22 mouse cellular contexts compared by ENCODE assay signal in the genomic region with DNA sequence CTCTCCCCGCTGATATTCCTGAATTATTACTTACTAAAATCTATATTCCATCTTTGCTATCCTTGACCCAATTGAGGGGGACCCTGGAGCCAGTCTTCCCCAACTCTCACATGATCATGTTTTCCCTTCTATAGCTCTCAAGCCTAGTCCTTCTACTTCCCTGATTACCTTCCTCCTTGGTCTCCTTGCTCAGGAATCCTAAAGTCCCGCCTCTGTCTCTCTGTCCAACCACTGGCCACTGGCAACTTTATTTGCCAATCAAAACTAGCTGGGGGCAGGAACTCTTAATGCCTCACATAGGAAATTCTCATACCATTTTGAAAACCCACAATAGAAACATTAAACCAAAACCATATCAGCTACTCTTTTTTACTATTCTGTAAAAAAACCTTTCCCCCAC. TPM values are rescaled to one million over a fixed set of nuclear protein-coding genes. Genes with fewer than 3 reads are reported as not detected.
DNase-seq lines count a peak whose midpoint lies in the region; ATAC-seq and TF ChIP-seq lines count a peak whose summit lies in the region.
"Had no signal": no experiment of that assay in that cellular context is flagged by ENCODE, and none has a peak within 500 bp of the region (broad histone marks: within the 10 kb centered on the region; RNA-seq: fewer than 3 reads in every experiment).

No protein-coding gene starts in this region.

- no peaks in the 10 kb centered on the region for H3K9me3 ChIP-seq in midbrain, embryonic 11.5 days (ENCODE audit: control insufficient read depth, low read length)
- no peaks in the 10 kb centered on the region for H3K9me3 ChIP-seq in midbrain, embryonic 14.5 days (ENCODE audit: control insufficient read depth, low read length)
- H3K9me3 ChIP-seq in lung, postnatal 0 days (ENCODE audit: low read length): no peaks in the 10 kb centered on the region
- H3K9me3 ChIP-seq: G1E had no signal

- intact Hi-C loops in gastrocnemius, postnatal 36 days (cut with DNase I): loop anchor here (2.0 kb wide), 1 partner anchor 33 kb away; no protein-coding TSS in a partner anchor

- no peak overlapping the region for H3K27ac ChIP-seq in midbrain, embryonic 11.5 days (ENCODE audit: low read depth, low read length)
- H3K27ac ChIP-seq in midbrain, embryonic 14.5 days (replicated peaks; ENCODE audit: low read depth, low read length): no peak overlapping the region
- no peak overlapping the region for H3K27ac ChIP-seq in lung, postnatal 0 days (ENCODE audit: low read length)

- WGBS in midbrain, embryonic 11.5 days: 100% methylated on average over 2 of the region's 2 CpGs
- 94% methylated on average over 2 of the region's 2 CpGs for WGBS in midbrain, embryonic 14.5 days
- 81% methylated on average over 2 of the region's 2 CpGs for WGBS in lung, postnatal 0 days

- no peaks in the 10 kb centered on the region for H3K27me3 ChIP-seq in midbrain, embryonic 11.5 days (ENCODE audit: control insufficient read depth, insufficient read depth, low read length)
- no peaks in the 10 kb centered on the region for H3K27me3 ChIP-seq in midbrain, embryonic 14.5 days (ENCODE audit: control insufficient read depth, insufficient read depth, low read length)
- H3K27me3 ChIP-seq in lung, postnatal 0 days (replicated peaks; ENCODE audit: insufficient read depth, low read length): no peaks in the 10 kb centered on the region
- H3K27me3 ChIP-seq: CH12.LX, Patski had no signal

- H3K4me1 ChIP-seq in midbrain, embryonic 11.5 days (ENCODE audit: control insufficient read depth, insufficient read depth, low read length): no peaks in the 10 kb centered on the region
- no peaks in the 10 kb centered on the region for H3K4me1 ChIP-seq in midbrain, embryonic 14.5 days (ENCODE audit: control insufficient read depth, insufficient read depth, low read length)
- no peaks in the 10 kb centered on the region for H3K4me1 ChIP-seq in lung, postnatal 0 days (ENCODE audit: insufficient read depth, low read depth, low read length)

- H3K4me2 ChIP-seq in midbrain, embryonic 11.5 days: no peak overlapping the region
- no peak overlapping the region for H3K4me2 ChIP-seq in midbrain, embryonic 14.5 days (ENCODE audit: low read length)
- no peak overlapping the region for H3K4me2 ChIP-seq in lung, postnatal 0 days (replicated peaks; ENCODE audit: low read depth, low read length)

- no peak for ATAC-seq in midbrain, embryonic 11.5 days (ENCODE audit: low FRiP score)
- ATAC-seq in midbrain, embryonic 14.5 days (ENCODE audit: low FRiP score, low TSS enrichment): no peak
- ATAC-seq in granulocyte monocyte progenitor cell, adult 5-6 weeks (replicated peaks; ENCODE audit: poor library complexity, severe bottlenecking): peak; percentile 40; the same call in 1 of the 2 replicates
- ATAC-seq in megakaryocyte progenitor cell, adult 5-6 weeks (replicated peaks; ENCODE audit: poor library complexity): peak; percentile 58; the same call in 1 of the 2 replicates
- ATAC-seq in lung, postnatal 0 days: no peak
- ATAC-seq: activated CD4-positive, CD25-positive, alpha-beta regulatory T cell, adult 4 months; CD4-positive, CD25-positive, alpha-beta regulatory T cell, adult 4 months; Patski had no signal

- no peaks in the 10 kb centered on the region for H3K36me3 ChIP-seq in midbrain, embryonic 11.5 days (ENCODE audit: control insufficient read depth, insufficient read depth, low read length)
- no peaks in the 10 kb centered on the region for H3K36me3 ChIP-seq in midbrain, embryonic 14.5 days (ENCODE audit: control insufficient read depth, insufficient read depth, low read length)
- no peaks in the 10 kb centered on the region for H3K36me3 ChIP-seq in lung, postnatal 0 days (ENCODE audit: insufficient read depth, low read length)
- H3K36me3 ChIP-seq: G1E had no signal

- no peak overlapping the region for H3K4me3 ChIP-seq in midbrain, embryonic 11.5 days (ENCODE audit: low read depth, low read length)
- no peak overlapping the region for H3K4me3 ChIP-seq in midbrain, embryonic 14.5 days (replicated peaks; ENCODE audit: low read depth, low read length)
- H3K4me3 ChIP-seq in lung, postnatal 0 days (ENCODE audit: low read depth, low read length): no peak overlapping the region

- H3K9ac ChIP-seq in midbrain, embryonic 11.5 days (ENCODE audit: low read length): no peak overlapping the region
- no peak overlapping the region for H3K9ac ChIP-seq in midbrain, embryonic 14.5 days (replicated peaks; ENCODE audit: low read length)
- no peak overlapping the region for H3K9ac ChIP-seq in lung, postnatal 0 days (replicated peaks; ENCODE audit: low read depth)

- no peak for TF ChIP-seq CTCF in lung, postnatal 0 days (IDR thresholded peaks at IDR 0.05)

- TF ChIP-seq EP300 in lung, postnatal 0 days (IDR thresholded peaks at IDR 0.05): no peak

- DNase-seq in midbrain, embryonic 11.5 days (ENCODE audit: low spot score, missing footprints): peak; percentile 75
- no peak for DNase-seq in midbrain, embryonic 14.5 days
- no peak for DNase-seq in lung, postnatal 0 days (ENCODE audit: low spot score)
- DNase-seq in gastrocnemius, postnatal 36 days: no peak
- DNase-seq: adrenal gland, adult 2 months; adrenal gland, adult 8-10 months; adrenal gland, postnatal 10 days; adrenal gland, postnatal 14 days; adrenal gland, postnatal 25 days; adrenal gland, postnatal 36 days; B cell, adult 2 months; cerebellum, adult 11 months; cerebellum, adult 11-12 months; cerebellum, adult 18-20 months had no signal

RNA-seq across cellular contexts. Expression of a gene that starts 8.3 kb away (rescaled TPM):
- polyA plus RNA-seq in midbrain, embryonic 11.5 days (2014; fragmentation: Nextera tagmentation; extraction: Ambion mirVana): 7.9 and 11.4 TPM in 2 replicates
- 5.7 and 7.4 TPM in 2 replicates for polyA plus RNA-seq in midbrain, embryonic 14.5 days (2014; fragmentation: Nextera tagmentation; extraction: Ambion mirVana)
- 1.8 and 2.3 TPM in 2 replicates for total RNA-seq in granulocyte monocyte progenitor cell, adult 5-6 weeks (2014; fragmentation: Nextera tagmentation)
- 7.5 and 20.4 TPM in 2 replicates for total RNA-seq in granulocyte monocyte progenitor cell, adult 5-6 weeks (2017)
- 9.3 and 11.9 TPM in 2 replicates for total RNA-seq in megakaryocyte progenitor cell, adult 5-6 weeks (2015)
- 14.2 and 27.8 TPM in 2 replicates for total RNA-seq in megakaryocyte progenitor cell, adult 5-6 weeks (2017)
- polyA plus RNA-seq in lung, postnatal 0 days (2015; fragmentation: Nextera tagmentation; extraction: Ambion mirVana): 185 and 216 TPM in 2 replicates
- 10 to 100 TPM; 13.2 to 15.9 TPM for total RNA-seq in gastrocnemius, postnatal 36 days (2021)
- total RNA-seq: CH12.LX, G1E, MEL had no signal
- polyA plus RNA-seq: G1E, Patski had no signal

RNA-seq across cellular contexts. Expression of a gene that starts 17.5 kb away (rescaled TPM):
- polyA plus RNA-seq in midbrain, embryonic 11.5 days (2014; fragmentation: Nextera tagmentation; extraction: Ambion mirVana): 0.23 TPM in 1 of 2 replicates, not detected in the other
- 0.22 TPM in 1 of 2 replicates, not detected in the other for polyA plus RNA-seq in midbrain, embryonic 14.5 days (2014; fragmentation: Nextera tagmentation; extraction: Ambion mirVana)
- 19.3 and 43.7 TPM in 2 replicates for total RNA-seq in granulocyte monocyte progenitor cell, adult 5-6 weeks (2014; fragmentation: Nextera tagmentation)
- total RNA-seq in granulocyte monocyte progenitor cell, adult 5-6 weeks (2017): 27.4 and 31.4 TPM in 2 replicates
- 74.0 and 84.4 TPM in 2 replicates for total RNA-seq in megakaryocyte progenitor cell, adult 5-6 weeks (2015)
- 34.5 and 39.9 TPM in 2 replicates for total RNA-seq in megakaryocyte progenitor cell, adult 5-6 weeks (2017)
- 184 and 200 TPM in 2 replicates for polyA plus RNA-seq in lung, postnatal 0 days (2015; fragmentation: Nextera tagmentation; extraction: Ambion mirVana)
- total RNA-seq in gastrocnemius, postnatal 36 days (2021): 1 to 10 TPM; 6.0 to 7.5 TPM
- total RNA-seq: MEL had no signal
- polyA plus RNA-seq: G1E had no signal

Comparison
In these comparisons a context has a peak if more than half of its experiments do, and no peak if none do; other contexts are left out.
1. ATAC-seq: peak in granulocyte monocyte progenitor cell, adult 5-6 weeks (single experiment) and megakaryocyte progenitor cell, adult 5-6 weeks (single experiment); none in midbrain, embryonic 11.5 days (single experiment), midbrain, embryonic 14.5 days (single experiment) and lung, postnatal 0 days (single experiment).